Mouse (Mus musculus): ENCODE measurements around the gene Aasdh.
"Not testable (repeated sequence)": the region's sequence is repeated elsewhere in the genome, so short reads cannot be mapped to it uniquely, and the experiment has no call there.

The Aasdh gene

DNA sequence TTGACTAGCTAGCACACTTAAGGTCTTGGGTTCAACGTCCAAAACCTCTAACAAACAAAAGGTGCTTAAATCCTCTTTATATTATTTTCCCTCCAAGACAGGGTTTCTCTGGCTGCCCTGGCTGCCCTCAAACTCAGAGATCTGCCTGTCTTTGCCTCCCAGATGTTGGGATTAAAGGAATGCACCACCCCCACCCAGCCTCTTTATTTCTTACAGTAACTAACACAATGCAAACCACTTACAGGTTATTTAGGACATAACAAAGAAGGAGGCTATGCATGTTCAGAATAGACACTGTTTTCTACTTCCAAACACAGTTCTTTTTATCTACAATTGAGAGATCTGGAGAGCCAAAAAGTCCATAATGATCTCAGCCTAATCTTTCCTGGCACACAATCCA is 19.0 kb upstream of the Aasdh start:
- H3K4me1 ChIP-seq (replicated peaks; ENCODE audit: low read depth, low read length), result peaks cover 60% of the 10 kb centered on the region
- TF ChIP-seq NANOG (IDR thresholded peaks at IDR 0.05; ENCODE audit: borderline replicate concordance, low read length) (no peak), POU5F1 (IDR thresholded peaks at IDR 0.05; ENCODE audit: borderline replicate concordance, low read length) (no peak), CTCF (conservative IDR thresholded peaks at IDR 0.05; ENCODE audit: low read length) (no peak)
- no peak overlapping the region for H3K4me3 ChIP-seq (replicated peaks; ENCODE audit: low read length)
- peaks cover 89% of the 10 kb centered on the region for H3K36me3 ChIP-seq (ENCODE audit: insufficient read depth, low read length)
- no peaks in the 10 kb centered on the region for H3K9me3 ChIP-seq (ENCODE audit: low read length)
- no peaks in the 10 kb centered on the region for H3K27me3 ChIP-seq (ENCODE audit: insufficient read depth, low read length)

- peaks cover 97% of the 10 kb centered on the region for H3K36me3 ChIP-seq (ENCODE audit: insufficient read depth, low read length)
- no peak for TF ChIP-seq NANOG (IDR thresholded peaks at IDR 0.05; ENCODE audit: borderline replicate concordance, low read length)
- TF ChIP-seq CTCF (conservative IDR thresholded peaks at IDR 0.05; ENCODE audit: low read length), result no peak
- no peak for TF ChIP-seq POU5F1 (IDR thresholded peaks at IDR 0.05; ENCODE audit: borderline replicate concordance, low read length)
- H3K27me3 ChIP-seq (ENCODE audit: insufficient read depth, low read length), result no peaks in the 10 kb centered on the region
- H3K9me3 ChIP-seq (ENCODE audit: low read length), result no peaks in the 10 kb centered on the region
- peaks cover 58% of the 10 kb centered on the region for H3K4me1 ChIP-seq (replicated peaks; ENCODE audit: low read depth, low read length)
- no peak overlapping the region for H3K4me3 ChIP-seq (replicated peaks; ENCODE audit: low read length)
These were observed 18.1 kb upstream of the Aasdh start for GRCm38 (mm10) chr5:76923428-76923827.

DNA sequence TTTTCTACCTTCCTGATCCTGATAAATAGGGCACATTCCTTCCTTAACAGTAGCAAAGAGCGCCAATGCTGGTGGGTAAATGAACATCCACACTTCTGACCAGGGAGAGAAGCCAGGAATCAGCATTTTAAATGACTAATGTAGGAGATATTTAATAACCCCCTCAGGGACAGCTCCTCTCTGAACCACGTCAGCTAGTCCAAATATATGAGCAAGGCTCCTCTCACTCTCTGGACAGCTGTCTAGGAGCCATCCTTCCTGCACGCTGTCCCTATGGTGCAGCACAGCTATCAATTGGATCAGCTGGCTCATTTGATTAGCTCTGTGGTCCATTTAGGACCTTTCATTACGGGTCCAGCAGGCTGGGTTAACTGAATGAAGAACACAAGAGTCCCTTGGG is 17.5 kb upstream of the Aasdh start:
- H3K27me3 ChIP-seq (ENCODE audit: insufficient read depth, low read length), result no peaks in the 10 kb centered on the region
- no peak for TF ChIP-seq POU5F1 (IDR thresholded peaks at IDR 0.05; ENCODE audit: borderline replicate concordance, low read length)
- TF ChIP-seq NANOG (IDR thresholded peaks at IDR 0.05; ENCODE audit: borderline replicate concordance, low read length), result no peak
- TF ChIP-seq CTCF (conservative IDR thresholded peaks at IDR 0.05; ENCODE audit: low read length), result no peak

GRCm38 (mm10) chr5:76912522-76912921 is 7.2 kb upstream of the Aasdh start:
- H3K36me3 ChIP-seq (ENCODE audit: insufficient read depth, low read length), result peaks cover 48% of the 10 kb centered on the region
- H3K9me3 ChIP-seq (ENCODE audit: low read length); H3K4me3 ChIP-seq (replicated peaks; ENCODE audit: low read length); H3K27me3 ChIP-seq (ENCODE audit: insufficient read depth, low read length): not testable (repeated sequence)
- H3K4me1 ChIP-seq (replicated peaks; ENCODE audit: low read depth, low read length), result peaks cover 66% of the 10 kb centered on the region

More for the DNA sequence above, 17.5 kb upstream of the Aasdh start:
- no peak overlapping the region for H3K4me3 ChIP-seq (replicated peaks; ENCODE audit: low read length)
- H3K4me1 ChIP-seq (replicated peaks; ENCODE audit: low read depth, low read length), result peaks cover 58% of the 10 kb centered on the region
- no peaks in the 10 kb centered on the region for H3K9me3 ChIP-seq (ENCODE audit: low read length)
- peaks cover 98% of the 10 kb centered on the region for H3K36me3 ChIP-seq (ENCODE audit: insufficient read depth, low read length)

- TF ChIP-seq NANOG (IDR thresholded peaks at IDR 0.05; ENCODE audit: borderline replicate concordance, low read length) (no peak), CTCF (conservative IDR thresholded peaks at IDR 0.05; ENCODE audit: low read length) (no peak), POU5F1 (IDR thresholded peaks at IDR 0.05; ENCODE audit: borderline replicate concordance, low read length) (no peak)
- H3K9me3 ChIP-seq (ENCODE audit: low read length), result no peaks in the 10 kb centered on the region
- peaks cover 78% of the 10 kb centered on the region for H3K4me1 ChIP-seq (replicated peaks; ENCODE audit: low read depth, low read length)
- peak overlapping the region; percentile 32; the same call in 1 of the 2 replicates for H3K4me3 ChIP-seq (replicated peaks; ENCODE audit: low read length)
- peaks cover 33% of the 10 kb centered on the region for H3K36me3 ChIP-seq (ENCODE audit: insufficient read depth, low read length)
- no peaks in the 10 kb centered on the region for H3K27me3 ChIP-seq (ENCODE audit: insufficient read depth, low read length)
These were observed 5.5 kb upstream of the Aasdh start for GRCm38 (mm10) chr5:76910807-76911206.

DNA sequence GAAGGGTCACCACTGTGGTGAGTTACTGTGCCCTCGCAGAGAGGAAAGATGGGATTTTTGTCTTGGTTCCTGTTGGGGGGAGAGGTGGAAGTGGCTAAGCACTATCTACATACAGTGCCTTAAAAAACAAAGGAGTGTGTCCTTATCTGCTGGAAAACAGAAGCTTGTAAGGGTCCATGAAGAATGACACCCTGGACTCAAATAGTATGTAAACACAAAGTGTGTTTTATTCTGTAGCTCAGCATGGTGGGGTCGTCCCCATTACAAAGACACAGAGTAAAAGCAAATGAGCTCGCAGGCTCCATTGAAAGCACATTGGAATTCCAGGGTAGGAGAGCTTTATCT is 813 bp upstream of the Aasdh start:
- Histone ChIP-seq H3K36me3 (ENCODE audit: insufficient read depth, low read length) (peaks cover 17% of the 10 kb centered on the region), H3K9me3 (ENCODE audit: low read length) (no peaks in the 10 kb centered on the region), H3K27me3 (ENCODE audit: insufficient read depth, low read length) (no peaks in the 10 kb centered on the region), H3K4me3 (replicated peaks; ENCODE audit: low read length) (peak overlapping the region; percentile 95), H3K4me1 (replicated peaks; ENCODE audit: low read depth, low read length) (peaks cover 58% of the 10 kb centered on the region)
- TF ChIP-seq NANOG (IDR thresholded peaks at IDR 0.05; ENCODE audit: borderline replicate concordance, low read length) (no peak), CTCF (conservative IDR thresholded peaks at IDR 0.05; ENCODE audit: low read length) (no peak), POU5F1 (IDR thresholded peaks at IDR 0.05; ENCODE audit: borderline replicate concordance, low read length) (no peak)

DNA sequence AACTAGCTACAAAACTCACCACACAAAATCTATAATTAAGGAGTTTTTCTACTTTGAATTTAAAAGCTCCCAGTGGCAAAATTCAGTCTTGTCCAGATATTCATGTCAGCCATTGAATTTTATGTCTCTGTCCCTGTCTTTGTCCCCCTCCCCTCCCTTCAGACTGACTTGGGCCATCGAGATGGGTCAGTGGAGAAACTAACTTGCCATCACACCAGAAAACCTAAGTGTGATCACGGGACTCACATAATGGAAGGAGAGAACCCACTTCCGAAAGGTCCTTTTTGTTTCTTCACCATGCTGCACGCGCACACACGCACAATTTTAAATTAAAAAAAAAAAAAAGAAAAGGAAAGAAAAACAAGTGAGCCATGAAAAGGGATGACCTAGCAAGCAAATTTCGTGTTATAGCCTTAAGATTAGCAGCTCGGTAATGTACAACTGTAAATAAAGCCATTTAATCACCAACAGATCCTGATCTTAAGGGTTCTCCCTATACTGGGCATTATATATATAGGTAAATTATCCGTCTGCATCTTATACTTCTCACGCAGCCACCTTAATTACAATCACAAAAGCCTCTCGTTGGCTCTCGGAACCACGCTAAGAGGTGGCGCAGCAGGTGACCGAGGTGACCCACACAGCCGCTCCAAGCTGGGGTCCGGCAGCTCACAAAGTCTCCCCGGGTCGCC is 455 bp downstream of the Aasdh start:
- Histone ChIP-seq H3K27me3 (ENCODE audit: insufficient read depth, low read length) (no peaks in the 10 kb centered on the region), H3K4me1 (replicated peaks; ENCODE audit: low read depth, low read length) (peaks cover 45% of the 10 kb centered on the region), H3K9me3 (ENCODE audit: low read length) (no peaks in the 10 kb centered on the region), H3K36me3 (ENCODE audit: insufficient read depth, low read length) (peaks cover 25% of the 10 kb centered on the region), H3K4me3 (replicated peaks; ENCODE audit: low read length) (peak overlapping the region; percentile 95)
- TF ChIP-seq POU5F1 (IDR thresholded peaks at IDR 0.05; ENCODE audit: borderline replicate concordance, low read length) (no peak), CTCF (conservative IDR thresholded peaks at IDR 0.05; ENCODE audit: low read length) (no peak), NANOG (IDR thresholded peaks at IDR 0.05; ENCODE audit: borderline replicate concordance, low read length) (no peak)

- peaks cover 21% of the 10 kb centered on the region for H3K4me1 ChIP-seq (replicated peaks; ENCODE audit: low read depth, low read length)
- TF ChIP-seq CTCF (conservative IDR thresholded peaks at IDR 0.05; ENCODE audit: low read length) (no peak), POU5F1 (IDR thresholded peaks at IDR 0.05; ENCODE audit: borderline replicate concordance, low read length) (no peak), NANOG (IDR thresholded peaks at IDR 0.05; ENCODE audit: borderline replicate concordance, low read length) (no peak)
- peaks cover 42% of the 10 kb centered on the region for H3K36me3 ChIP-seq (ENCODE audit: insufficient read depth, low read length)
- H3K9me3 ChIP-seq (ENCODE audit: low read length), result no peaks in the 10 kb centered on the region
- H3K27me3 ChIP-seq (ENCODE audit: insufficient read depth, low read length), result no peaks in the 10 kb centered on the region
- no peak overlapping the region for H3K4me3 ChIP-seq (replicated peaks; ENCODE audit: low read length)
These were observed 3.2 kb downstream of the Aasdh start for GRCm38 (mm10) chr5:76902131-76902530.

DNA sequence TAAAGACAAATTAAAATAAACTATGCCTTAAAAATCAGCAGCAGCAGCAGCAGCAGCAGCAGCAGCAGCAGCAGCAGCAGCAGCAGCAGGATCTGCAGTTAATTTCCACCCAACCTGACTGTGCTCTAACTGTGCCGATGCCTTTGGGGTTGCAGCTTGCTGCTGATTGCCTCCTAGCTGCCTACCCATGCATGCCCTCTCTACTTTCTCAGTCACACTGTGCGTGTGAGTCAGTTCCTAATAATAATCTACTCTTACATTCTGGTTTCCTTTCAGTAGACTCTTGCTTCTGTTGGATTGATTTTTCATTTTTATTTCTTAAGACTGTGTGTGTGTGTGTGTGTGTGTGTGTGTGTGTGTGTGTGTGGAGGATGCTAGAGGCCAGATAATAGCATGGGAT is 12.2 kb downstream of the Aasdh start:
- Histone ChIP-seq H3K4me1 (replicated peaks; ENCODE audit: low read depth, low read length) (peaks cover 6% of the 10 kb centered on the region; the same call in 1 of the 2 replicates), H3K36me3 (ENCODE audit: insufficient read depth, low read length) (peaks cover 86% of the 10 kb centered on the region), H3K4me3 (replicated peaks; ENCODE audit: low read length) (no peak overlapping the region), H3K9me3 (ENCODE audit: low read length) (no peaks in the 10 kb centered on the region), H3K27me3 (ENCODE audit: insufficient read depth, low read length) (no peaks in the 10 kb centered on the region)
- no peak for TF ChIP-seq NANOG (IDR thresholded peaks at IDR 0.05; ENCODE audit: borderline replicate concordance, low read length)
- no peak for TF ChIP-seq CTCF (conservative IDR thresholded peaks at IDR 0.05; ENCODE audit: low read length)
- TF ChIP-seq POU5F1 (IDR thresholded peaks at IDR 0.05; ENCODE audit: borderline replicate concordance, low read length), result no peak

Measured in E14TG2a.4 (cell line).